Mouse (Mus musculus) myocyte (in vitro differentiated cells): ENCODE measurements around the gene Rptor. TPM values are rescaled to one million over a fixed set of nuclear protein-coding genes. Genes with fewer than 3 reads are reported as not detected.

ENCODE experiments used
- H3K27me3 ChIP-seq: one replicate; pipeline ENCODE4 v1.6.1; 2011; ENCODE audit not compliant: control insufficient read depth, insufficient read depth, insufficient read length
- H3K36me3 ChIP-seq: one replicate; pipeline ENCODE4 v1.6.1; 2011; ENCODE audit not compliant: control insufficient read depth, insufficient read depth
- H3K4me2 ChIP-seq: one replicate; pipeline ENCODE4 v1.6.1; 2011; ENCODE audit warnings: low read depth, control low read depth
- H3K4me3 ChIP-seq: one replicate; pipeline ENCODE4 v1.5.1; 2011; ENCODE audit warnings: mild to moderate bottlenecking, control low read depth, moderate library complexity
- H3K79me2 ChIP-seq: one replicate; pipeline ENCODE4 v1.6.1; 2011; ENCODE audit not compliant: control insufficient read depth, insufficient read depth
- H3ac ChIP-seq: one replicate; pipeline ENCODE4 v1.6.1; 2011; ENCODE audit not compliant: control insufficient read depth, insufficient read length
- CEBPB ChIP-seq: IDR thresholded peaks from 2 replicates; pipeline ENCODE4 v1.6.1; 2011; ENCODE audit warnings: mild to moderate bottlenecking, moderate library complexity; ENCODE audit not compliant: poor library complexity, insufficient read depth, severe bottlenecking
- E2F4 ChIP-seq: IDR thresholded peaks from one replicate; pipeline ENCODE4 v1.6.1; 2011; ENCODE audit warnings: mild to moderate bottlenecking, control low read depth, moderate library complexity; ENCODE audit not compliant: insufficient read depth
- MAX ChIP-seq: IDR thresholded peaks from one replicate; pipeline ENCODE4 v1.6.1; 2011; ENCODE audit warnings: low read depth, mild to moderate bottlenecking, control low read depth
- MYOD1 ChIP-seq, 3 experiments: IDR thresholded peaks; one replicate each; pipeline ENCODE4 v1.6.1; 2011; ENCODE audit warnings: control low read depth in 2 of 3, low read depth in 2 of 3, mild to moderate bottlenecking in 2 of 3, moderate library complexity in 1 of 3; ENCODE audit not compliant: insufficient read length in 2 of 3, control insufficient read depth in 1 of 3
- MYOG ChIP-seq, 3 experiments: IDR thresholded peaks; one replicate each; pipeline ENCODE4 v1.6.1; 2011; ENCODE audit warnings: control low read depth in 2 of 3, low read depth in 2 of 3, mild to moderate bottlenecking in 2 of 3; ENCODE audit not compliant: insufficient read length in 2 of 3, control insufficient read depth in 1 of 3, insufficient read depth in 1 of 3
- POLR2A ChIP-seq: IDR thresholded peaks from one replicate; pipeline ENCODE4 v1.6.1; 2011; ENCODE audit warnings: low read depth, mild to moderate bottlenecking, control low read depth, moderate library complexity; ENCODE audit not compliant: insufficient read length
- POLR2AphosphoS2 ChIP-seq: IDR thresholded peaks from one replicate; pipeline ENCODE4 v1.6.1; 2011; ENCODE audit warnings: low read depth, control low read depth; ENCODE audit not compliant: insufficient read length
- REST ChIP-seq: IDR thresholded peaks from one replicate; pipeline ENCODE4 v1.6.1; 2011; ENCODE audit warnings: mild to moderate bottlenecking, control low read depth, moderate library complexity; ENCODE audit not compliant: insufficient read depth, insufficient read length
- SRF ChIP-seq: IDR thresholded peaks from one replicate; pipeline ENCODE4 v1.6.1; 2011; ENCODE audit warnings: low read depth; ENCODE audit not compliant: control insufficient read depth, insufficient read length
- TCF12 ChIP-seq: IDR thresholded peaks from one replicate; pipeline ENCODE4 v1.6.1; 2011; ENCODE audit warnings: mild to moderate bottlenecking, control low read depth; ENCODE audit not compliant: poor library complexity, insufficient read depth, severe bottlenecking
- TCF3 ChIP-seq: IDR thresholded peaks from one replicate; pipeline ENCODE4 v1.6.1; 2011; ENCODE audit warnings: low read depth, control low read depth; ENCODE audit not compliant: insufficient read length
- USF1 ChIP-seq: IDR thresholded peaks from one replicate; pipeline ENCODE4 v1.6.1; 2011; ENCODE audit warnings: low read depth, mild to moderate bottlenecking, control low read depth, moderate library complexity
- polyA plus RNA-seq: library from polyadenylated mRNA; unstranded; fragments of >200 nt; fragmentation: generic; extraction: Trizol; gene quantifications from one replicate; pipeline ENCODE4 v1.2.1, GENCODE M21; 2012; ENCODE audit warnings: missing spikeins

Rptor gene
- polyA plus RNA-seq, 1 experiment = 59.5 TPM

DNA sequence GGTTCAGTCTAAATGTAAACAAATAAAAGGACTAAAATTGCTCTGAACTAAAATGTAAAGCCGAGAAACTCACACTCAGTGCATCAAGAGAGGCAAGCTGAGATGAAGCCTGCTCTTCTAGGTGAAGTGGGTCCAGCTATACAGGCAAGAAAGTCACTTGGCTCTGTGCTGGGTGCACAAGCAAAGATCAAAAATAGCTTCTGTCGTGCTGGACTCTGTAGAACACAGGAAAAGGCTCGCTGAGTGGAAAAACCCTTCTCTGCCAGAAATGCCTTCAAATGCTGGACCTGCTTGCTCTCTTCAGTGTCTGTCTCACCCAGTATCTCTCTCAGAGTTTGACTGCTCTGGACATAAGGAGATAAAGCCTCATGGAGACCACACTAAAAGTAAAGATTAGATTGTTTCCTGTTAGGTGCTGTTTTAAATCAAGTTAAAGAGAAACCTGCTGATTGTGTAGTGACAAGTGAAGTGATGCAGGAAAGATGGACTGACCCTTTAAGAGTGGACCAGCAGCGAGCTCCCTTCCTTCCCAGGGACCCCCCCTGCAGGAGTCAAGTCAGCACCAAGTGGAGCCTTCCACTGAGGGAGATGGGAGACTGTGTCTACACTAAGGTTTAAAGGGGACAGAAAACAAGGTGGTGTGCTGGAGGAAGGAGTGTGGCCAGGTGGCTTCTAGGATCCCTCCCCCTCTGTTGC lies 130.4 kb downstream of the Rptor start:
- Histone ChIP-seq H3ac (no peak overlapping the region), H3K4me2 (no peak overlapping the region), H3K4me3 (no peak overlapping the region), H3K79me2 (peaks cover 57% of the 10 kb centered on the region), H3K36me3 (no peaks in the 10 kb centered on the region), H3K27me3 (no peaks in the 10 kb centered on the region)
- TF ChIP-seq CEBPB (no peak), E2F4 (no peak), POLR2AphosphoS2 (no peak), MYOG (IDR thresholded peaks at IDR 0.05; ENCODE audit: control insufficient read depth in 1 of 3, insufficient read depth in 1 of 3, insufficient read length in 2 of 3, low read depth in 2 of 3) (no peak), MYOD1 (IDR thresholded peaks at IDR 0.05; ENCODE audit: control insufficient read depth in 1 of 3, insufficient read length in 2 of 3, low read depth in 2 of 3) (no peak), POLR2A (no peak), SRF (no peak), USF1 (no peak), MAX (no peak), TCF3 (no peak), REST (no peak), TCF12 (no peak)

DNA sequence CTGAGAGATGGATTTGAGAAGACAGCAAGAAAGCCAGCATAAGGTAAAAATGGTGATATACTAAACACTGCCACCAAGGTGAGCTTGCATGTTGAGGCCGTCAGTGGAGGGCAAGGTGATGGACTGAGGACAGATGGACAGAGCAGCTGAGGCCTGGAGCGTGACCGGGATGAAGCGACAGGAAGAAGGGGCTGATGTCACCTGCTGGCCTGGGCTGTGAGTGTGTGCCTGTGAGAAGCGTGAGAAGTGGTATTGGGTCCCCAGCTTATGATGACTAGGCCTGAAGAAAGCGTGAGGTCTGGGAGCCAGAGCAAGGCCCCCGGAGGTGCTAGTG lies 130.9 kb downstream of the Rptor start:
- no peaks in the 10 kb centered on the region for H3K27me3 ChIP-seq
- no peaks in the 10 kb centered on the region for H3K36me3 ChIP-seq
- no peak overlapping the region for H3K4me3 ChIP-seq
- no peak overlapping the region for H3ac ChIP-seq
- no peak overlapping the region for H3K4me2 ChIP-seq
- TF ChIP-seq USF1 (no peak), MYOG (IDR thresholded peaks at IDR 0.05; ENCODE audit: control insufficient read depth in 1 of 3, insufficient read depth in 1 of 3, insufficient read length in 2 of 3, low read depth in 2 of 3) (peak in 1 of 3 experiments; percentile 46), MYOD1 (IDR thresholded peaks at IDR 0.05; ENCODE audit: control insufficient read depth in 1 of 3, insufficient read length in 2 of 3, low read depth in 2 of 3) (peak in 2 of 3 experiments; percentile 7 to 34)
- H3K79me2 ChIP-seq = peaks cover 58% of the 10 kb centered on the region

DNA sequence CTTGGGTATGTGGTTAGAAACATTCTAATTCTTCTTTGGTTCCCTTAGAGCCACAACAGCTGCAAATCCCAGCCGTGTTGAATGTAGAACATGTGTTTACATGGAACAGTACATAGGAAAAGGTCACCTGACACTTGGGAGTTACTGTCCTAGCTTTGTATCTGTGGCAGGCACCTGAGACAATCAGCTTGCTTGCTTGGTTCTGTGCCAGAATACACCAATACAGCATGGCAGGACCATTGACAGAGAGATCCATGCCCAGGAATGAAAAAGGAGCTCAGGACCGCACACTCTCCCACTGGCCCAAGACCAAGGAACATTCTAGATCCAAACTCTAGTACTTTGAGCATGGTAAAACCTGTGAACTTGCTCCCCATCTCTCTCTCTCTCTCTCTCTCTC lies 132.4 kb downstream of the Rptor start:
- no peaks in the 10 kb centered on the region for H3K36me3 ChIP-seq
- TF ChIP-seq TCF12 = no peak
- TF ChIP-seq REST = no peak
- no peak for TF ChIP-seq POLR2AphosphoS2
- TF ChIP-seq POLR2A = no peak
- TF ChIP-seq MYOD1 (IDR thresholded peaks at IDR 0.05; ENCODE audit: control insufficient read depth in 1 of 3, insufficient read length in 2 of 3, low read depth in 2 of 3) = no peak
- no peak for TF ChIP-seq TCF3
- no peak for TF ChIP-seq E2F4
- H3ac ChIP-seq = no peak overlapping the region
- peaks cover 52% of the 10 kb centered on the region for H3K79me2 ChIP-seq
- no peak overlapping the region for H3K4me2 ChIP-seq
- H3K27me3 ChIP-seq = no peaks in the 10 kb centered on the region
- H3K4me3 ChIP-seq = no peak overlapping the region

DNA sequence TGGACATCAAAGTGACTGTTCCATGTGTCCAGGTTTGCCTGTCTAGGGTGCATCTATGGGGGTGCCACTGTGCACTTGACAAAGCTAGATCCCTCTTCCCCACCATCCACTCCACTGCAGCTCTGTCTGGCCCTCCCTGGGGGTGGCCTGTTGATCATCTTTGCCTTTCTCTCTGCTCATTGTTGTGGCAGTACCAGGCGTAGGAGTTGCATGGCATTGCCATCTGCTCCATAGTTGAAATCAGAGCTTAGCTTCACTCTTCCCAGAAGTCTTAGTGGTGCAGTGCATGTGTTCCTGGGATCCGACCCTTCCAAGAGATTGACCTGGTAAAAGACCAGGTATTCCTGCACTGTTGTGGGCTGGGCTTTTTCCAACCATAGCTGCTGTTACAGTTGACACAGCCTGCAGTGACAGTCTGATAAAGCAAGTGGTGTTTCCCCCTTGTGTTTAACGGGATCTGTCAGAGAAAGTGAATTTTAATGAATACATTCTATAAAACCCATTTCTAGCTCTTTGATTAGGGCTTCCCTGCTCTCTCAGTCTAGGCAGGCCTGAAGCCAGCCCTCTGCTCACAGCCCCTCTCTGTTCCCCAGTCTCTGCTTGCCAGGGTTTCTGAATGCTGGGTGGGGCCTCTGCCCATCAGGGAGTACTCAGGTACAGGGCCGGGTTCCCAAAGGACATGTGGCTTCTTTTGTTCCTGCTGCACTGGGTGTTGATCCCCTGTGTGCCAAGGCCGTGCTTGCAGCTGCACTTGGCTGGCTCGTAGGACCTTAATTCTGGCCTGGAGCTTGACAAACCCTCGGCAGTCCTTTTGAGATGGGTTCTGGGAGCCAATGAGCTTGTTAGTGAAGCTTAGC lies 136.5 kb downstream of the Rptor start:
- Histone ChIP-seq H3K36me3 (no peaks in the 10 kb centered on the region), H3K79me2 (peaks cover 64% of the 10 kb centered on the region), H3K27me3 (no peaks in the 10 kb centered on the region), H3ac (no peak overlapping the region), H3K4me3 (no peak overlapping the region), H3K4me2 (no peak overlapping the region)
- TF ChIP-seq MYOG (IDR thresholded peaks at IDR 0.05; ENCODE audit: control insufficient read depth in 1 of 3, insufficient read depth in 1 of 3, insufficient read length in 2 of 3, low read depth in 2 of 3) = no peak
- TF ChIP-seq TCF3 = no peak
- no peak for TF ChIP-seq SRF
- TF ChIP-seq REST = no peak
- TF ChIP-seq CEBPB = no peak
- no peak for TF ChIP-seq E2F4
- no peak for TF ChIP-seq POLR2AphosphoS2
- no peak for TF ChIP-seq MYOD1 (IDR thresholded peaks at IDR 0.05; ENCODE audit: control insufficient read depth in 1 of 3, insufficient read length in 2 of 3, low read depth in 2 of 3)
- no peak for TF ChIP-seq POLR2A
- TF ChIP-seq TCF12 = no peak
- no peak for TF ChIP-seq MAX
- TF ChIP-seq USF1 = no peak

DNA sequence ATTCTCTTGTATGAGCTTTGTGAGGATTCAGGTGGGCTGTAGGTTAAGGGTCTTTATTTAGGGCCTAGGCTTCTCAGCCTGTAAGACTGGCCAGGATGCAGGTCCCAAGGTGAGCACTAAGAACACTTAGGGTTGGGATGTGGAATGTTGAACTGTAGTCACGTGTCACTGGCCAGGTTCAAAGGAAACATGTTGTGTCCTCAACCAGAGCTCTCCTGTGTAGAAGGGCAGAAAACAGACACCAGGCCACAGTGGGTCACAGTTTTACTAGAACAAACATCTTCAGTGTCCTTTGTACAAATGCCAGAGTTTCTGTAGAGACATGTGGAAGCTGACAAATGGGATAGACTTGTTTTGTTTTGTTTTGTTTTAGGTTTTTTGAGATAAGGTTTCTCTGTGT lies 138.7 kb downstream of the Rptor start:
- Histone ChIP-seq H3K36me3 (no peaks in the 10 kb centered on the region), H3K79me2 (peaks cover 44% of the 10 kb centered on the region), H3K27me3 (no peaks in the 10 kb centered on the region), H3K4me2 (no peak overlapping the region), H3ac (no peak overlapping the region), H3K4me3 (no peak overlapping the region)
- TF ChIP-seq CEBPB = no peak
- no peak for TF ChIP-seq MYOD1 (IDR thresholded peaks at IDR 0.05; ENCODE audit: control insufficient read depth in 1 of 3, insufficient read length in 2 of 3, low read depth in 2 of 3)
- no peak for TF ChIP-seq MYOG (IDR thresholded peaks at IDR 0.05; ENCODE audit: control insufficient read depth in 1 of 3, insufficient read depth in 1 of 3, insufficient read length in 2 of 3, low read depth in 2 of 3)
